Mouse (Mus musculus) A20 (cell line): ENCODE data around the gene Tgm5.
"Not testable (repeated sequence)": the region's sequence is repeated elsewhere in the genome, so short reads cannot be mapped to it uniquely, and the experiment has no call there.

Experiments
- DNase-seq: peaks from one replicate; pipeline ENCODE4 v3.0.0-alpha.2; 2011; ENCODE audit warnings: low read depth, low spot score

Gene Tgm5

GRCm38 (mm10) chr2:121041098-121041497, 44.5 kb downstream of the Tgm5 start:
- DNase-seq = peak; percentile 56

GRCm38 (mm10) chr2:121039382-121039781, 46.3 kb downstream of the Tgm5 start:
- DNase-seq = peak; percentile 16

DNA sequence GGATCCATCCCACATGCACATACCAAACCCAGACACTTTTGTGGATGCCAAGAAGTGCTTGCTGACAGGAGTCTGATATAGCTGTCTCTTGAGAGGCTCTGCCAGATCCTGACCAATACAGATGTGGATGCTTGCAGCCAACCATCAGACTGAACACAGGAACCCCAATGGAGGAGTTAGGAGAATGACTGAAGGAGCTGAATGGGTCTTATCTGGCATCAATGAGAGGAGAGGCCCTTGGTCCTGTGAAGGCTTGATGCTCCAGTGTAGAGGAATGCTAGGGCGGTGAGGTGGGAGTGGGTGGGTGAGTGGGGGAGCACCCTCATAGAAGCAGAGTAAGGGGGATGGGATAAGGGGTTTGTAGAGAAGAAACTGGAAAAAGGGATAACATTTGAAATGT, 46.8 kb downstream of the Tgm5 start:
- not testable (repeated sequence) for DNase-seq

DNA sequence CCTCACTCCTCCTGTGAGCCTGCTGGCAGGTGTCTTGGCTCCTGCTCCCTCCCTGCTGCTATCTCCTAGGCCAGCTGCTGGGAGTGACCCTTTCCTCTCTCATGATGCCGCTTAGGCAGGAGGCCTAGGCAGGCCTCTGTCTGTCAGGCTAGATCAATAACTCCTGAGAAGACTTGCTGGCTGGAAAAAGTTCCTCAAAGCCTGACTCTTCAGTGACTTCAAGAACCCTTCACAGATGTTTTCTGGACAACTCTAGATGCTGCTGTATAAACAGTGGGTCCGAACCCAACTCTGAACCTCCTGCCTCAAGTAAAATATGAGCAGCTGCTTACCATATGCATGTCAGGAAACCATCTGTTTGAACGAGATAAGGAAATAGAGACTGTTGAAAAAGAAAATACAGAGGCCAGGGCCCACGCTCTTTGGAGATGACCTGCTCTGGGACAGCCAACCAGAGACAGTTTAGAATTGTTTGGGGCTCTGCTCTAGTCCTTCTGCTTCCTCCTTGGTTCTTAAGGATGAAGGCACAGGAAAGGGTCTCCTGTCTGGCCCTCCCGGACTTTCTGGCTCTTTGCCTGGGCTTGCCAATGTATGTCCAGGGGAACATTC, 48.8 kb downstream of the Tgm5 start, which contains the start of gene Epb42:
Epb42 (minus strand) TSS at position 340 of the 609 bp plus-strand sequence.
- no peak for DNase-seq

DNA sequence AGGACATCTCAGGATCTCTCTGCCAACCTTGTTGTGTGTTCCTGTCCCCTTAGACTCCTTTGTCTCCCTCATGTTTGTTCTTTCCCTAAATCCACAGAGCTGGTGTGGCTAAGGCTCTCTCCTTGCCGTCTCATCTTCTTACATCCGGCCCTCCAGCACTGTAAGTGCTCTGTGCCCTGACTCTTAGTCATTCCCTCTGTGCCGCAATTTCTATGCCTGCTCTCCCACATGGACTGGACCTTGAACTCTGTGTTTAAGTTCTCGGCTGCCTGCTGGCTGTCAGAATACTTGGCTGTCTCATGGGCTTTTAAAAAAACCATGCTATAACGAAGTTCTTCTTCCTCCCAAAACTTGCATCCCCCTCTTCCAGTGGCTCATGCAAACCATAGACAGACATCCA, 62.7 kb downstream of the Tgm5 start:
- no peak for DNase-seq

- DNase-seq = no peak
Measured at GRCm38 (mm10) chr2:121017151-121017550, 68.5 kb downstream of the Tgm5 start.

DNA sequence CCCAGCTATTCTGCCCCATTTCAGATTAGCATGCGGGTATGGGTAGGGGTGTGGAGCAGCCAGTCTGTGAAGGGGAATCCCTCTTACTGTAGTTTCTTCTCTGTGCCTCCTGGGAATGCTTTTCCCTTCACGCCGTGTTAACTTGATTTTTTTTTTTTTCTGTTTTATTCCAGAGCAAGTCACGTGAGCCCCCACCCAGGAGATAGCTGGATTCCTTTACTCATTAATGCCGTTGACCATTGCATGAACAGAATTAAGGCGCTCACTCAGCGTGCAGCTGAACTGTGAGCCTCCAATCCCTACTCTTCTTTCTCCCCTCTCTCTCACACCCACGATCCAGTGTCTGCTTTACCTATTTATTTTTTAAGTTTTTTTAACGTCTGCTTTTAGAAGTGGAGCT, 69.4 kb downstream of the Tgm5 start:
- DNase-seq = no peak

DNA sequence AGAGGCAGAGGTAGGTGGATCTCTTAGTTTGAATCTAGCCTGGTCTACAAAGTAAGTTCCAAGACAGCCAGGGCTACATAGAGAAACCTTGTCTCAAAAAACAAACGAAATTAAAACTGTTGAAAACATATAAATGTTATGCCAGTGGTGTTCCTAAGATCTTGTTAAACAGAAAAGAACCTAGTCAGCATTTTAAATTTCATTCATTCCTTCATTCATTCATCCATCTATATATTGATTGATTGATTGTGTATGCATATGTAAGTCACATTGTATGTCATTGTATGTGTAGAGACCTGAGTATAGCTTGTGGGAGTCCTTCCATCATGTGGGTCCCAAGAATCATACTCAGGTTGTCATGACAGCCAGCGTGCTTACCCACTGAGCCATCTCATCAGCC, 70.1 kb downstream of the Tgm5 start:
- DNase-seq = no peak

DNA sequence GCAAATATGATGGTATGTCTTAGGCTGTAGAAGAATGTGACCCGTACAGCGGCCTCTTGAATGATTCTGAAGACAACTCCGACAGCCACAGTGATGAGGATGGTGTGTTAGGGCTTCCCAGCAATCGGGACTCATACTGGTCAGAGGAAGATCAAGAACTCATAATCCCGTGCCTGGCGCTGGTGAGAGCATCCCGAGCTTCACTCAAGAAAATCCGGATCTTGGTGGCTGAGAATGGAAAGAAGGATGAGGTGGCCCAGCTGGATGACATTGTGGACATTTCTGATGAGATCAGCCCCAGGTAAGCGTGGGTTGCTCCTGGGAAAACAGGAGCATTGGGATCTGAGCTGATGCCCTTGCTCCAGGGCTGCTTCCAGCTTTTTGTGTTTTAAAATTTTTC, 73.0 kb downstream of the Tgm5 start:
- DNase-seq = no peak

GRCm38 (mm10) chr2:121009071-121009677, 76.5 kb downstream of the Tgm5 start:
- peak; percentile 83 for DNase-seq

DNA sequence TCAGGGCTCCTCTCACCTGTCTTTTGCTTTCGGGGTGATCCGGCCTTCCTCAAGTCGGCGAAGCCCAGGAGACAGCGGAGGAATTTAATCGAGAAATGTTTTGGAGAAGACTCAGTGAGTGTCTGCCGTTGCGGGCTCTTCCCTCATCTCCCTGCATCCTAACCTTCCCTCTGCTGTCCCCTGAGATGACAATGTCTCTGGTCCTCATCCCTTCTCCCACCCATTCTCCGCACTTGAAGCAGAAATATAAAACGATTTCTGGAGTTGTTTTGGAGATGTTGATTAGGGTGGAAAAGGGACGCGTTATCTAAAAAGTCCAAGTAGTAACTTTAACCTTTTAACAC, 77.0 kb downstream of the Tgm5 start:
- DNase-seq = no peak

GRCm38 (mm10) chr2:121007925-121008663, 77.5 kb downstream of the Tgm5 start, which contains the start of gene Ccndbp1:
Gene Ccndbp1 (plus strand): TSS chr2:121008403.
- peak; percentile 95 for DNase-seq

- no peak for DNase-seq
Measured at GRCm38 (mm10) chr2:121006986-121007385, 78.7 kb downstream of the Tgm5 start.

DNA sequence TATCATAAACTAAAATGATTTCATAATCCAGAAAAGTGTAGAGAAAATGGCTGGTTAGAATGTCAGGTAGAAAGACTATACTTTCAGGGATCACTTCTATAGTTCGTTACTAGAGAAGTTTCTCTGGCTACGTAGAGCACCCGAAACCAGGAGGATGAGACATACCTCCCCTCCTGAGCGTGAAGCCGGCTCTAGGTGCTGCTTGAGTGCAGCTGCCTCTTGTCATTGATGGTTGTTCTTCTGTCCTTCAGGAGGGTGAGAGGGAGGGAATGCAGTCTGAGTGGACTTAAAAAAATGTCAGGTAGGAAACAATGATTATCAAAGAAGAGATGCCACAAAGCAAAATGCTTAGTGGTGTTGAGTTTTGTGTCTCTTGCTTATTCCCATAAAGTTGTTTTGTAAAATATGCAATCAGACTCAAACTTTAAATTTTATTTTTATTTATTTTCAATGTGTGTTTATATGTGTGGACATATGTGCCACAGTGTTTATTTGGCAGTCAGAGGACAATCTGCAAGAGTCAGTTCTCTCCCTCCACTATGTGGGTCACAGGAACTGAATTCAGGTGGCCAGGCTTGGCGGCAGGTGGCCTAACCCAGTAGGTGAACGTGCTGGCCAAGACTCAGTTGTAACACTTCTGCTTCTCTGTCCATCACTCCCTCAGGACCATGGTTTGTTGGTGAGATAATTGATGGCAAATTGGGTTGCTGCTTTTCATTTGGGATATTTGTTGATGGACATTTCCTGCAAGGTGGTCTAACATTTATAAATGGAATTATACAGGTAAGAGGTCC, 81.4 kb downstream of the Tgm5 start:
- DNase-seq = no peak

- peak; percentile 59 for DNase-seq
Measured at GRCm38 (mm10) chr2:121003586-121003985, 82.1 kb downstream of the Tgm5 start.

DNA sequence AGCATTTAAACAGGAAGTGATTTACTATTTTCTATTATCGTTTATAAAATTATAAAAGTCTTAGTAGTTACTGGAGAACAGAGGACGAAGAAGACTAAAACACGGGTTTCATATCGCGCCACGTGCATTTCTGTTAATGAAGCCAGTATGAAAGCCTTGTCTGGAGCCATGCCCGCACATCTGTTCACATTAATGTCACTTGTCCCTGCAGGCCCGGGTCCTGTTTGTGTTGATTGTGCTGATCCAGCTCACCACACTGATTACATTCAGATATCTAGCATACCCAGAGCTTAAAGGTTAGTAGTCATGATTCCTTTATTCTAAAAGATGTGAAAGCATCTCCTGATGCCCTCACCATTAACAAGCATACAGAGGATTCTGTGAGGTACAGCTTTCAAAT, 86.8 kb downstream of the Tgm5 start:
- DNase-seq = no peak

DNA sequence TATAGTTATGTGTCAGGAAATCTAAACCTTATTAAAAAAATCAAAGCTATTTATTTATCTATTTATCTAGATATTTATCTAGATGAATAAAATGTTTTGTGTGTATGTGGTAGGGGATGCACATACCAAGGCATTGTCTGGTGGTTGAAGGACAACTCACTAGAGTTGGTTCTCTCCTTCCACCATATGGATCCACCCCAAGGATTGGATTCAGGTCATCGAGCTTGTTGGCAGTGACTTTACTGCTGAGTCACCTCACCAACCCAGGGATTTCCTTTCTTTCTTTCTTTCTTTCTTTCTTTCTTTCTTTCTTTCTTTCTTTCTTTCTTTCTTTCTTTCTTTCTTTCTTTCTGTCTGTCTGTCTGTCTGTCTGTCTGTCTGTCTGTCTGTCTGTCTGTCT, 89.0 kb downstream of the Tgm5 start:
- not testable (repeated sequence) for DNase-seq
